Mouse (Mus musculus) stomach, adult 2 months (tissue): ENCODE results near the gene Cox17. TPM values are rescaled to one million over a fixed set of nuclear protein-coding genes. Genes with fewer than 3 reads are reported as not detected.

Source experiments
- polyA plus RNA-seq: library from polyadenylated mRNA; depleted of rRNA; stranded (reverse); fragments of >200 nt; gene quantifications from 2 replicates; pipeline ENCODE4 v1.2.3, GENCODE M21; 2012; rRNA removed

Cox17 gene
- 20.0 and 23.5 TPM in 2 replicates for polyA plus RNA-seq

GRCm38 (mm10) chr16:38346529-38347325, at the start of gene Cox17, which contains the start of gene Gm21987:
TSS of gene Cox17 (plus strand) at chr16:38346991.
TSS of gene Gm21987 (plus strand) at chr16:38347040.

DNA sequence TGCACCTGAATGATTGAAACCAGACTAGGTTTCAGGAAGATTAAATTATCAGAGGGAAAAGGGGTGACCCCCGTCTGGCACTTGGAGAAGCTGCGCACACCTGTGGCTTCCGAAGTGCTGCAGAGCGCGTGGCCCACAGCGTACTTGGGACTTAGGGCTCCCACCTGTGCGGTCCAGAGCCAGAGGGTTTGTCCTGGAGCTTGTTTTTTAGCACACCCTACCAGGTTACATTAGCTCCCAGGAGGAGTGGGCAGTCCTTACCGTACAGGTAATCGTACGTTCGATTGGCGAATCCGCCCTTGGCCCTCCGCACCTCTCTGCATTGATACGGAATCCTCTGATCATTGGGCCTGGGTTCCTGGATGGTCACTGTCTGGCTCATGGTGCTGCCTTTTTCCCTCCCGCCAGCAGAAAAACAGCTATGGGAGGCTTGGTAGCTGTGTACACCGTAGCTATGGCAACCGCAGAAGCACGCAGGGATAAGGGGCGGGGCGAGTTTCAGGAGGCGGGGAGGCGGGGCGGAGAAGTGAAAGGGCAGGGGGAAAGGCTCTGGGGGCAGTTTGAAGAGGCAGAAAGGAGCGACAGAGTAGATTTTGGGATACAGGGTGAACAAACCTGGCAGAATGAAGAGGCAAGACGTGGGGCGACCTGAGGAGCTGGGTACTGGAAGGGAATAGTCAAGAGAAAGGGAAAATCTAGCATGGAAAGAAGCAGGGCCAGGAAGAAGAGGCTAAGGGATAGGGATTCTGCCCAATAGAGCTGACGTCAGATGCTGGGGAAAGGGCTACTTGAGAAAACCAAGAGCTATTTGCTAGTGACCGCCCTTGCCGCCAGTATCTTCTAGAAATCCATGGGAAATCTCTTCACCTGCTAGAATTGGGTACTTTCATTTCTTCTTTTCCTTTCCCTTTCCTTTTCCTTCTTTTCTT, 5.1 kb upstream of the Cox17 start, which contains the start of gene Maats1:
Gene Maats1, minus strand, starts transcription at position 748 of the 929 bp plus-strand sequence.

DNA sequence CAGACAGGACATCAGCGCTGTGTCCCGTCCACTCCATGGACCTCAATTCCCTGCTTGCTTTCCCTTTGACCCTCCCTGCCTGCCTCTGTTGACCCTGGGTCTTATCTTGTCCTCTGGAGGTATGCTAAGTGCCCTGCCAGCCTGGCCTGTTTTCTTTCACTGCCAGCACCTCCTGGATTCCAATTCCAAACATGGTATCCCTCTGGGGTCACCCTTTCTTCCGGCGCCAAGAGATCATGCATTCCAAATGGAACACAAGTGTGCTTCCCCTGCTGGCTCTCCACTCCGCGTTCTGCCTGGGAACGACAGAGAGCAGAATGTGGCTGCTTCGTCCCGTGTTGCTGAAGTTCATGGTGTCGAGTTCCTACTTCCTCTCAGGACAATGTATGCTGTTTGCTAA, 15.1 kb downstream of the Cox17 start, which contains the start of gene Popdc2:
Gene Popdc2, plus strand, starts transcription at position 277 of the 400 bp plus-strand sequence.

Other genes with a start within 250 kb of the Cox17 start
- gene Nr1i2, start 52.2 kb upstream of the Cox17 start, polyA plus RNA-seq, result 5.1 and 6.8 TPM in 2 replicates
- not detected in 2 replicates for gene Maats1, start 4.8 kb upstream of the Cox17 start, polyA plus RNA-seq
- not detected in 2 replicates for gene Gm21987, start within 50 bp of the Cox17 start, polyA plus RNA-seq
- gene Popdc2, start 15.2 kb downstream of the Cox17 start, polyA plus RNA-seq, result 11.5 and 13.2 TPM in 2 replicates
- gene Pla1a, start 86.2 kb downstream of the Cox17 start, polyA plus RNA-seq, result 0.78 and 1.4 TPM in 2 replicates
- gene Adprh, start 105.7 kb downstream of the Cox17 start, polyA plus RNA-seq, result 16.8 and 17.9 TPM in 2 replicates
- gene Cd80, start 108.6 kb downstream of the Cox17 start, polyA plus RNA-seq, result 0.09 and 0.27 TPM in 2 replicates
- 16.2 and 41.3 TPM in 2 replicates for gene Timmdc1, start 175.7 kb downstream of the Cox17 start, polyA plus RNA-seq
- gene Poglut1, start 203.3 kb downstream of the Cox17 start, polyA plus RNA-seq, result 4.5 and 5.1 TPM in 2 replicates
- 17.3 and 23.3 TPM in 2 replicates for gene Tmem39a, start 211.7 kb downstream of the Cox17 start, polyA plus RNA-seq